Mouse (Mus musculus): ENCODE measurements around the gene Hoxb8. TPM values are rescaled to one million over a fixed set of nuclear protein-coding genes. Genes with fewer than 3 reads are reported as not detected.

Hoxb8 gene
- polyA plus RNA-seq, 2 experiments: 0.43 to 2.1 TPM

GRCm38 (mm10) chr11:96324965-96325364 is 43.3 kb downstream of the Hoxb8 start:
- no peak for TF ChIP-seq POLR2A (IDR thresholded peaks at IDR 0.05; ENCODE audit: borderline replicate concordance, extremely low read depth, insufficient read depth, insufficient read length)
- no peak for ATAC-seq (ENCODE audit: low FRiP score, low read depth)
- Histone ChIP-seq H3K36me3 (ENCODE audit: control insufficient read depth, insufficient read depth, low read length) (no peaks in the 10 kb centered on the region), H3K27ac (replicated peaks; ENCODE audit: low read depth, low read length) (no peak overlapping the region), H3K4me2 (replicated peaks; ENCODE audit: low read depth, low read length, severe bottlenecking) (no peak overlapping the region), H3K9me3 (ENCODE audit: control insufficient read depth, low read length) (no peaks in the 10 kb centered on the region), H3K9ac (ENCODE audit: low read depth, low read length, severe bottlenecking) (no peak overlapping the region), H3K4me3 (replicated peaks; ENCODE audit: low read length) (no peak overlapping the region), H3K4me1 (ENCODE audit: control insufficient read depth, insufficient read depth, low read length) (no peaks in the 10 kb centered on the region), H3K27me3 (ENCODE audit: control insufficient read depth, insufficient read depth, low read length) (peaks cover 95% of the 10 kb centered on the region)
- no peak for DNase-seq (ENCODE audit: low spot score)
- whole genome bisulfite sequencing: 21% methylated on average over 8 of the region's 8 CpGs

DNA sequence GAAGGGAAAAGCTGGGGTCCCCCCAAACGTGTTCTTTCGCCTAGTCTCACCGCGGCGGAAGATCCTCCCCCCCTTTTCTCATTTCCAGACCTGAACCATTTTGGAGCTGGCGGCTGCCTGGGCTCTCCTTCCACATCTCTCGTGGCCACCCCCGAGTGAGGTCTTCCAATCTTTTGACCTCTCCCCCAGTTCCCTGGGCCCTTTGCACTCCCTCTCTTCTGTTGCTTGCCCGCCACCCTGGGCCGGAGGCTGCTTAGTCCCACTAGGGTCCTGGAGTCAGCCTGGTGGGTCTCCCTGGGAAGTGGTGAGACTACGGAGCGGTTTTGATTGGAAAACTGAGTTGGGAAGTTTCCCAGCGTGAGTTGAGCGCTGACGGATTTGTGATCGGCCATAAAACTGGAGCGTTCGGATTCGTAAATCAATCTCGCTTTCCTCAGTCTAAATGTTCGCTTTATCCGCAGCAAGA is 44.1 kb downstream of the Hoxb8 start:
- H3K9ac ChIP-seq (ENCODE audit: low read depth, low read length, severe bottlenecking): no peak overlapping the region
- no peak overlapping the region for H3K27ac ChIP-seq (replicated peaks; ENCODE audit: low read depth, low read length)
- no peaks in the 10 kb centered on the region for H3K36me3 ChIP-seq (ENCODE audit: control insufficient read depth, insufficient read depth, low read length)
- ATAC-seq (ENCODE audit: low FRiP score, low read depth): no peak
- 5% methylated on average over 22 of the region's 22 CpGs for WGBS
- H3K27me3 ChIP-seq (ENCODE audit: control insufficient read depth, insufficient read depth, low read length): peaks cover 95% of the 10 kb centered on the region
- TF ChIP-seq POLR2A (IDR thresholded peaks at IDR 0.05; ENCODE audit: borderline replicate concordance, extremely low read depth, insufficient read depth, insufficient read length): no peak
- no peak for DNase-seq (ENCODE audit: low spot score)
- H3K4me1 ChIP-seq (ENCODE audit: control insufficient read depth, insufficient read depth, low read length): no peaks in the 10 kb centered on the region
- H3K4me2 ChIP-seq (replicated peaks; ENCODE audit: low read depth, low read length, severe bottlenecking): 0 out of 2 replicates have a peak overlapping the region, but pooled peaks have one; percentile 17
- no peak overlapping the region for H3K4me3 ChIP-seq (replicated peaks; ENCODE audit: low read length)
- H3K9me3 ChIP-seq (ENCODE audit: control insufficient read depth, low read length): no peaks in the 10 kb centered on the region

- Histone ChIP-seq H3K27me3 (ENCODE audit: control insufficient read depth, insufficient read depth, low read length) (peaks cover 95% of the 10 kb centered on the region), H3K4me2 (replicated peaks; ENCODE audit: low read depth, low read length, severe bottlenecking) (no peak overlapping the region), H3K4me1 (ENCODE audit: control insufficient read depth, insufficient read depth, low read length) (no peaks in the 10 kb centered on the region), H3K27ac (replicated peaks; ENCODE audit: low read depth, low read length) (no peak overlapping the region), H3K9me3 (ENCODE audit: control insufficient read depth, low read length) (no peaks in the 10 kb centered on the region), H3K9ac (ENCODE audit: low read depth, low read length, severe bottlenecking) (no peak overlapping the region), H3K4me3 (replicated peaks; ENCODE audit: low read length) (no peak overlapping the region), H3K36me3 (ENCODE audit: control insufficient read depth, insufficient read depth, low read length) (no peaks in the 10 kb centered on the region)
- DNase-seq (ENCODE audit: low spot score) (no peak), ATAC-seq (ENCODE audit: low FRiP score, low read depth) (no peak)
- TF ChIP-seq POLR2A (IDR thresholded peaks at IDR 0.05; ENCODE audit: borderline replicate concordance, extremely low read depth, insufficient read depth, insufficient read length): no peak
- 15% methylated on average over 12 of the region's 12 CpGs for WGBS
Measured at GRCm38 (mm10) chr11:96326705-96327104, 45.0 kb downstream of the Hoxb8 start.

DNA sequence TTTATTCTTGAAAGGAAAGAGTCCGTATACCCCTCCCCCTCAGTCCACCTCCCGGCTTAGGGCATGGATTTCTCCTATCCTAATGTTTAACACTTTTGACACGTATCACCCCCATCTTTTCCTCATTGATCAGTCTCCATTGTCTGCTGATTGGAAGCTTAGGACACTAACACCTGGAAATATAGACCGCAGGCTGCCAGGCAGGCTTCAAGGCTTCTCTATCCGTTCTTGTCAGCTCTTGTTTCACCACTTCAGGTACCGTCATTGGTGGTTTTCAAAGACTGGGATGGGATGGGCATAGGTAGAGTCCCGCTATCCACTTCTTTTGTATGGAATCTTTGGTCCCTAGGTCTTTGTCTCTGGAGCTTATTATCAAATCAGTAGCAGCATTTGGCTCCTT is 45.4 kb downstream of the Hoxb8 start:
- no peak for DNase-seq (ENCODE audit: low spot score)
- 14% methylated on average over 7 of the region's 7 CpGs for WGBS
- no peak for TF ChIP-seq POLR2A (IDR thresholded peaks at IDR 0.05; ENCODE audit: borderline replicate concordance, extremely low read depth, insufficient read depth, insufficient read length)
- H3K9ac ChIP-seq (ENCODE audit: low read depth, low read length, severe bottlenecking): no peak overlapping the region
- no peak for ATAC-seq (ENCODE audit: low FRiP score, low read depth)
- no peaks in the 10 kb centered on the region for H3K9me3 ChIP-seq (ENCODE audit: control insufficient read depth, low read length)
- H3K27ac ChIP-seq (replicated peaks; ENCODE audit: low read depth, low read length): no peak overlapping the region
- no peak overlapping the region for H3K4me3 ChIP-seq (replicated peaks; ENCODE audit: low read length)
- H3K4me2 ChIP-seq (replicated peaks; ENCODE audit: low read depth, low read length, severe bottlenecking): no peak overlapping the region
- peaks cover 95% of the 10 kb centered on the region for H3K27me3 ChIP-seq (ENCODE audit: control insufficient read depth, insufficient read depth, low read length)
- H3K36me3 ChIP-seq (ENCODE audit: control insufficient read depth, insufficient read depth, low read length): no peaks in the 10 kb centered on the region
- H3K4me1 ChIP-seq (ENCODE audit: control insufficient read depth, insufficient read depth, low read length): no peaks in the 10 kb centered on the region

GRCm38 (mm10) chr11:96327750-96328149 is 46.0 kb downstream of the Hoxb8 start:
- Histone ChIP-seq H3K9ac (ENCODE audit: low read depth, low read length, severe bottlenecking) (no peak overlapping the region), H3K4me2 (replicated peaks; ENCODE audit: low read depth, low read length, severe bottlenecking) (no peak overlapping the region), H3K4me1 (ENCODE audit: control insufficient read depth, insufficient read depth, low read length) (no peaks in the 10 kb centered on the region), H3K27me3 (ENCODE audit: control insufficient read depth, insufficient read depth, low read length) (peaks cover 95% of the 10 kb centered on the region), H3K9me3 (ENCODE audit: control insufficient read depth, low read length) (no peaks in the 10 kb centered on the region), H3K4me3 (replicated peaks; ENCODE audit: low read length) (no peak overlapping the region), H3K27ac (replicated peaks; ENCODE audit: low read depth, low read length) (no peak overlapping the region), H3K36me3 (ENCODE audit: control insufficient read depth, insufficient read depth, low read length) (no peaks in the 10 kb centered on the region)
- DNase-seq (ENCODE audit: low spot score) (no peak), ATAC-seq (ENCODE audit: low FRiP score, low read depth) (no peak)
- 22% methylated on average over 5 of the region's 5 CpGs for WGBS
- no peak for TF ChIP-seq POLR2A (IDR thresholded peaks at IDR 0.05; ENCODE audit: borderline replicate concordance, extremely low read depth, insufficient read depth, insufficient read length)

- H3K27me3 ChIP-seq (ENCODE audit: control insufficient read depth, insufficient read depth, low read length): peaks cover 98% of the 10 kb centered on the region
- H3K4me1 ChIP-seq (ENCODE audit: control insufficient read depth, insufficient read depth, low read length): no peaks in the 10 kb centered on the region
- no peaks in the 10 kb centered on the region for H3K9me3 ChIP-seq (ENCODE audit: control insufficient read depth, low read length)
- no peak overlapping the region for H3K4me2 ChIP-seq (replicated peaks; ENCODE audit: low read depth, low read length, severe bottlenecking)
- no peaks in the 10 kb centered on the region for H3K36me3 ChIP-seq (ENCODE audit: control insufficient read depth, insufficient read depth, low read length)
- TF ChIP-seq POLR2A (IDR thresholded peaks at IDR 0.05; ENCODE audit: borderline replicate concordance, extremely low read depth, insufficient read depth, insufficient read length): no peak
- no peak overlapping the region for H3K27ac ChIP-seq (replicated peaks; ENCODE audit: low read depth, low read length)
- ATAC-seq (ENCODE audit: low FRiP score, low read depth): no peak
- no peak overlapping the region for H3K9ac ChIP-seq (ENCODE audit: low read depth, low read length, severe bottlenecking)
- no peak overlapping the region for H3K4me3 ChIP-seq (replicated peaks; ENCODE audit: low read length)
- no peak for DNase-seq (ENCODE audit: low spot score)
- 14% methylated on average over 8 of the region's 8 CpGs for WGBS
Measured at GRCm38 (mm10) chr11:96328605-96329004, 46.9 kb downstream of the Hoxb8 start.

Measured in limb, embryonic 14.5 days (tissue).